ENCODE assay signal across 27 mouse cellular contexts in genomic region chr7:98002617-98003016, GRCm38 (mm10).
DNase-seq lines count a peak whose midpoint lies in the region; ATAC-seq and TF ChIP-seq lines count a peak whose summit lies in the region.
"Had no signal": no experiment of that assay in that cellular context is flagged by ENCODE, and none has a peak within 500 bp of the region (broad histone marks: within the 10 kb centered on the region; RNA-seq: fewer than 3 reads in every experiment).

No protein-coding gene starts in this region.

- H3K4me1 ChIP-seq in lung, adult 2 months (ENCODE audit: control insufficient read depth, insufficient read depth, low read length) = no peaks in the 10 kb centered on the region; the same call in 1 of the 2 replicates
- no peaks in the 10 kb centered on the region for H3K4me1 ChIP-seq in lung, postnatal 0 days (ENCODE audit: insufficient read depth, low read depth, low read length)
- H3K4me1 ChIP-seq in stomach, embryonic 15.5 days = no peaks in the 10 kb centered on the region
- 0 out of 2 replicates have a peak, but pooled peaks cover 6% of the 10 kb centered on the region for H3K4me1 ChIP-seq in hindbrain, embryonic 13.5 days (replicated peaks)
- H3K4me1 ChIP-seq: embryonic facial prominence, embryonic 13.5 days; forebrain, embryonic 15.5 days; hindbrain, embryonic 12.5 days; liver, embryonic 13.5 days; midbrain, embryonic 10.5 days had no signal

- no peak for TF ChIP-seq POLR2A in lung, adult 2 months (IDR thresholded peaks at IDR 0.05; ENCODE audit: borderline replicate concordance, extremely low read depth, low read depth, low read length)

- no peaks in the 10 kb centered on the region for H3K36me3 ChIP-seq in lung, postnatal 0 days (ENCODE audit: insufficient read depth, low read length)
- no peaks in the 10 kb centered on the region for H3K36me3 ChIP-seq in stomach, embryonic 15.5 days
- no peaks in the 10 kb centered on the region for H3K36me3 ChIP-seq in hindbrain, embryonic 13.5 days
- H3K36me3 ChIP-seq: embryonic facial prominence, embryonic 13.5 days; forebrain, embryonic 10.5 days; forebrain, embryonic 15.5 days; hindbrain, embryonic 12.5 days; liver, embryonic 13.5 days; midbrain, embryonic 10.5 days had no signal

- TF ChIP-seq CTCF in lung, adult 2 months (IDR thresholded peaks at IDR 0.05; ENCODE audit: insufficient read depth, low read length) = no peak
- TF ChIP-seq CTCF in lung, postnatal 0 days (IDR thresholded peaks at IDR 0.05) = no peak

- 62% methylated on average over 7 of the region's 7 CpGs for WGBS in lung, adult 2 months
- 54% methylated on average over 7 of the region's 7 CpGs for WGBS in lung, postnatal 0 days
- WGBS in stomach, embryonic 15.5 days = 65% methylated on average over 7 of the region's 7 CpGs
- 89% methylated on average over 7 of the region's 7 CpGs for WGBS in hindbrain, embryonic 13.5 days

- no peaks in the 10 kb centered on the region for H3K9me3 ChIP-seq in lung, postnatal 0 days (ENCODE audit: low read length)
- no peaks in the 10 kb centered on the region for H3K9me3 ChIP-seq in stomach, embryonic 15.5 days
- no peaks in the 10 kb centered on the region for H3K9me3 ChIP-seq in hindbrain, embryonic 13.5 days
- H3K9me3 ChIP-seq: embryonic facial prominence, embryonic 13.5 days; forebrain, embryonic 10.5 days; forebrain, embryonic 15.5 days; hindbrain, embryonic 12.5 days; liver, embryonic 13.5 days; midbrain, embryonic 10.5 days had no signal

- peak; percentile 95 for ATAC-seq in lung, postnatal 0 days
- ATAC-seq in stomach, embryonic 15.5 days (ENCODE audit: insufficient read depth, low FRiP score, low read depth) = peak; percentile 71
- ATAC-seq in hindbrain, embryonic 13.5 days (ENCODE audit: low FRiP score) = no peak
- no peak for ATAC-seq in CD4-positive, CD25-positive, alpha-beta regulatory T cell, adult 4 months
- ATAC-seq: forebrain, embryonic 15.5 days; intestine, postnatal 0 days; midbrain, embryonic 16.5 days had no signal

- H3K4me2 ChIP-seq in lung, postnatal 0 days (replicated peaks; ENCODE audit: low read depth, low read length) = no peak overlapping the region
- H3K4me2 ChIP-seq in stomach, embryonic 15.5 days = no peak overlapping the region
- no peak overlapping the region for H3K4me2 ChIP-seq in hindbrain, embryonic 13.5 days
- H3K4me2 ChIP-seq: embryonic facial prominence, embryonic 13.5 days; forebrain, embryonic 15.5 days; heart, embryonic 11.5 days; hindbrain, embryonic 12.5 days; liver, embryonic 13.5 days had no signal

- no peak overlapping the region for H3K9ac ChIP-seq in lung, postnatal 0 days (replicated peaks; ENCODE audit: low read depth)
- H3K9ac ChIP-seq in stomach, embryonic 15.5 days = no peak overlapping the region
- no peak overlapping the region for H3K9ac ChIP-seq in hindbrain, embryonic 13.5 days
- H3K9ac ChIP-seq: embryonic facial prominence, embryonic 13.5 days; forebrain, embryonic 15.5 days; hindbrain, embryonic 12.5 days; liver, embryonic 13.5 days had no signal

- no peaks in the 10 kb centered on the region for H3K27me3 ChIP-seq in lung, postnatal 0 days (replicated peaks; ENCODE audit: insufficient read depth, low read length)
- no peaks in the 10 kb centered on the region for H3K27me3 ChIP-seq in stomach, embryonic 15.5 days (replicated peaks)
- H3K27me3 ChIP-seq in hindbrain, embryonic 13.5 days = no peaks in the 10 kb centered on the region
- H3K27me3 ChIP-seq: embryonic facial prominence, embryonic 13.5 days; forebrain, embryonic 15.5 days; hindbrain, embryonic 12.5 days; liver, embryonic 13.5 days had no signal

- no peak overlapping the region for H3K4me3 ChIP-seq in lung, adult 2 months (replicated peaks; ENCODE audit: extremely low read depth, low read depth, low read length)
- no peak overlapping the region for H3K4me3 ChIP-seq in lung, postnatal 0 days (ENCODE audit: low read depth, low read length)
- H3K4me3 ChIP-seq in stomach, embryonic 15.5 days (replicated peaks) = no peak overlapping the region
- H3K4me3 ChIP-seq in hindbrain, embryonic 13.5 days = no peak overlapping the region
- H3K4me3 ChIP-seq: embryonic facial prominence, embryonic 13.5 days; forebrain, embryonic 10.5 days; forebrain, embryonic 15.5 days; hindbrain, embryonic 12.5 days; liver, embryonic 13.5 days; midbrain, embryonic 10.5 days had no signal

- peak; percentile 36; the same call in 1 of the 2 replicates for TF ChIP-seq EP300 in lung, postnatal 0 days (IDR thresholded peaks at IDR 0.05)

- DNase-seq in lung, adult 18-20 months = peak; percentile 48 to 71
- DNase-seq in lung, adult 2 months = no peak
- DNase-seq in lung, postnatal 0 days (ENCODE audit: low spot score) = peak; percentile 76
- DNase-seq in spleen, postnatal 10 days (ENCODE audit: low spot score in 2 of 2) = no peak
- DNase-seq: adrenal gland, postnatal 25 days; cerebellum, adult 18-20 months; cerebellum, postnatal 10 days; gastrocnemius, postnatal 36 days; heart, adult 18-20 months; heart, postnatal 36 days; kidney, adult 9 months; kidney, postnatal 14 days; liver, embryonic 13.5 days; spleen, adult 18-20 months; thymus, adult 18-20 months; thymus, postnatal 36 days had no signal

- no peak overlapping the region for H3K27ac ChIP-seq in lung, postnatal 0 days (ENCODE audit: low read length)
- no peak overlapping the region for H3K27ac ChIP-seq in stomach, embryonic 15.5 days
- no peak overlapping the region for H3K27ac ChIP-seq in hindbrain, embryonic 13.5 days
- H3K27ac ChIP-seq: embryonic facial prominence, embryonic 13.5 days; forebrain, embryonic 10.5 days; forebrain, embryonic 15.5 days; hindbrain, embryonic 12.5 days; liver, embryonic 13.5 days; midbrain, embryonic 10.5 days had no signal

Comparison
In these comparisons a context has a peak if more than half of its experiments do, and no peak if none do; other contexts are left out.
1. DNase-seq: peak in lung, adult 18-20 months (2 of 2) and lung, postnatal 0 days (single experiment); none in lung, adult 2 months (single experiment) and spleen, postnatal 10 days (0 of 2).
2. ATAC-seq: peak in lung, postnatal 0 days (single experiment) and stomach, embryonic 15.5 days (single experiment); none in hindbrain, embryonic 13.5 days (single experiment) and CD4-positive, CD25-positive, alpha-beta regulatory T cell, adult 4 months (single experiment).